Mouse (Mus musculus) ES-E14 (cell line): ENCODE measurements at regions not wholly inside any gene's neighbourhood (a gene's known extent, or its start where the extent isn't known, plus 50 kb on each side); places are given as distances from the start of the nearest gene placed in this dataset.

Experiments used
- CHD2 ChIP-seq: IDR thresholded peaks from 2 replicates; pipeline ENCODE4 v1.6.1; 2014; ENCODE audit warnings: mild to moderate bottlenecking, low read depth, low read length, inconsistent platforms
- HCFC1 ChIP-seq: IDR thresholded peaks from 2 replicates; pipeline ENCODE4 v1.6.1; 2012; ENCODE audit warnings: low read length, inconsistent platforms, borderline replicate concordance; ENCODE audit not compliant: insufficient read depth
- MAFK ChIP-seq: IDR thresholded peaks from 2 replicates; pipeline ENCODE4 v1.6.1; 2014; ENCODE audit warnings: mild to moderate bottlenecking, low read depth, low read length, inconsistent platforms; ENCODE audit not compliant: insufficient read depth
- ZC3H11A ChIP-seq: IDR thresholded peaks from 2 replicates; pipeline ENCODE4 v1.6.1; 2012; ENCODE audit warnings: low read depth, mild to moderate bottlenecking, inconsistent platforms, low read length, borderline replicate concordance
- ZNF384 ChIP-seq: IDR thresholded peaks from 2 replicates; pipeline ENCODE4 v1.6.1; 2012; ENCODE audit warnings: low read depth, low read length, inconsistent platforms

GRCm38 (mm10) chr13:96215046-96215445 is 82.7 kb upstream of the Sv2c start:
- TF ChIP-seq MAFK (no peak), CHD2 (no peak), HCFC1 (no peak), ZC3H11A (no peak), ZNF384 (no peak)
